Comparison of ENCODE assay signal across 9 mouse cellular contexts in genomic region chr8:12561403-12561960, GRCm38 (mm10). TPM values are rescaled to one million over a fixed set of nuclear protein-coding genes. Genes with fewer than 3 reads are reported as not detected.
DNase-seq lines count a peak whose midpoint lies in the region; ATAC-seq lines count a peak whose summit lies in the region.
"Had no signal": no experiment of that assay in that cellular context is flagged by ENCODE, and none has a peak within 500 bp of the region (broad histone marks: within the 10 kb centered on the region; RNA-seq: fewer than 3 reads in every experiment).

No protein-coding gene starts in this region.

- no peak overlapping the region for H3K27ac ChIP-seq in heart, embryonic 11.5 days (ENCODE audit: low read depth, low read length)
- H3K27ac ChIP-seq: neural tube, embryonic 12.5 days had no signal

- no peak overlapping the region for H3K9ac ChIP-seq in heart, embryonic 11.5 days (ENCODE audit: low read depth, low read length)
- H3K9ac ChIP-seq: neural tube, embryonic 12.5 days had no signal

- H3K4me1 ChIP-seq in heart, embryonic 11.5 days (ENCODE audit: control insufficient read depth, insufficient read depth, low read length): no peaks in the 10 kb centered on the region
- H3K4me1 ChIP-seq: neural tube, embryonic 12.5 days had no signal

- H3K4me2 ChIP-seq in heart, embryonic 11.5 days: no peak overlapping the region
- H3K4me2 ChIP-seq: neural tube, embryonic 12.5 days had no signal

- peaks cover 31% of the 10 kb centered on the region for H3K27me3 ChIP-seq in heart, embryonic 11.5 days (ENCODE audit: control insufficient read depth, insufficient read depth, low read length)

- 18% methylated on average over 11 of the region's 11 CpGs for WGBS in heart, embryonic 11.5 days (ENCODE audit: insufficient replicate concordance)

- H3K9me3 ChIP-seq in heart, embryonic 11.5 days (replicated peaks; ENCODE audit: control insufficient read depth, low read length): no peaks in the 10 kb centered on the region
- H3K9me3 ChIP-seq: neural tube, embryonic 12.5 days had no signal

- DNase-seq in heart, adult 9 months (ENCODE audit: low spot score in 2 of 2): peak; percentile 5 to 39
- peak; percentile 66 for DNase-seq in adrenal gland, adult 2 months
- peak; percentile 85 for DNase-seq in embryo, embryonic 11 days
- peak; percentile 51 to 71 for DNase-seq in heart, postnatal 36 days
- DNase-seq in left cerebral cortex, postnatal 10 days (ENCODE audit: extremely low spot score in 1 of 2, low spot score in 2 of 2): peak; percentile 56 to 79
- DNase-seq in naive thymus-derived CD4-positive, alpha-beta T cell, adult 2 months (ENCODE audit: low read depth): peak; percentile 11
- peak; percentile 45 for DNase-seq in thymus, postnatal 14 days

- no peak overlapping the region for H3K4me3 ChIP-seq in heart, embryonic 11.5 days (ENCODE audit: low read depth, low read length)
- H3K4me3 ChIP-seq: neural tube, embryonic 12.5 days had no signal

- ATAC-seq in heart, embryonic 11.5 days (replicated peaks; ENCODE audit: insufficient number of reproducible peaks, low FRiP score, low TSS enrichment): no peak

- no peaks in the 10 kb centered on the region for H3K36me3 ChIP-seq in heart, embryonic 11.5 days (ENCODE audit: control insufficient read depth, insufficient read depth, low read length)
- H3K36me3 ChIP-seq: neural tube, embryonic 12.5 days had no signal

- intact Hi-C loops in heart, postnatal 36 days (cut with DNase I): loop anchor here (1.0 to 5.0 kb wide), 4 partner anchors 116 to 605 kb away; partner anchors contain the start of gene Sox1
- intact Hi-C loops in left cerebral cortex, postnatal 10 days (cut with DNase I): loop anchor here (2.0 to 5.0 kb wide), 3 partner anchors 169 to 605 kb away; no protein-coding TSS in a partner anchor

RNA-seq across cellular contexts. Expression of gene Spaca7, which starts 11.3 kb away (rescaled TPM):
- polyA plus RNA-seq in heart, embryonic 11.5 days (2014; fragmentation: Nextera tagmentation; extraction: Ambion mirVana): not detected in 2 replicates
- total RNA-seq in adrenal gland, adult 2 months (2021): not detected
- polyA plus RNA-seq in adrenal gland, adult 2 months (2012; rRNA removed): not detected in 2 replicates
- not detected for total RNA-seq in heart, postnatal 36 days (2021)
- total RNA-seq in left cerebral cortex, postnatal 10 days (2021): not detected
- polyA plus RNA-seq: neural tube, embryonic 12.5 days had no signal

Comparison
In these comparisons a context has a peak if more than half of its experiments do, and no peak if none do; other contexts are left out.
1. DNase-seq: peak in every context shown above with its lines; median percentile 85 in embryo, embryonic 11 days; 68 in left cerebral cortex, postnatal 10 days; 66 in adrenal gland, adult 2 months; 61 in heart, postnatal 36 days; 45 in thymus, postnatal 14 days; 22 in heart, adult 9 months; 11 in naive thymus-derived CD4-positive, alpha-beta T cell, adult 2 months.